Mouse (Mus musculus): ENCODE data around the gene Vim.
"Not testable (repeated sequence)": the region's sequence is repeated elsewhere in the genome, so short reads cannot be mapped to it uniquely, and the experiment has no call there.

Vim gene

DNA sequence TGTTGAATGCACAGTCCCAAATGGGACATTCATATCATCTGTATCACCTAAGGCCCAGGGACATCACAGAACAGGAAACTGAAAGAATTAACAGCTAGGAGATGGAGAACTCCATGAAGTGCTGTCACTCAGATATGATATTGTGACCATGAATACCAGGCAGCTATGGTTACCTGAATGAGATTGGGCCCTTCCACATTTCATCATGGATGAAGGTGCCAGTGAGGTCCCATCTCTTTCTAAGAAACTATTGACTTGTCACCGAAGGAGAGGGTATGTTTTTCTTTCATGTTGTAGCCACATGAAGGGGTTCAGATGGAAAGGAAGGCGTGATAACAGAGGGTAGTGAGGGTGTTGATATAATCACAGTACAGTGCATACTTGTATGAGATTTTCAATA, 13.3 kb upstream of the Vim start:
- no peak for DNase-seq (ENCODE audit: low spot score in 2 of 2)

- DNase-seq (ENCODE audit: low spot score in 2 of 2): no peak
These were observed 3.6 kb upstream of the Vim start for GRCm38 (mm10) chr2:13570122-13570521.

- no peak for DNase-seq (ENCODE audit: low spot score in 2 of 2)
These were observed 1.6 kb upstream of the Vim start for GRCm38 (mm10) chr2:13572101-13572553.

GRCm38 (mm10) chr2:13572647-13573407, 900 bp upstream of the Vim start:
- DNase-seq (ENCODE audit: low spot score in 2 of 2): peak; percentile 19 to 38

GRCm38 (mm10) chr2:13574066-13574800, 506 bp downstream of the Vim start:
- peak; percentile 76 to 81 for DNase-seq (ENCODE audit: low spot score in 2 of 2)

- peak; percentile 83 for DNase-seq (ENCODE audit: low spot score in 2 of 2)
These were observed 1.0 kb downstream of the Vim start for GRCm38 (mm10) chr2:13574801-13575150.

DNA sequence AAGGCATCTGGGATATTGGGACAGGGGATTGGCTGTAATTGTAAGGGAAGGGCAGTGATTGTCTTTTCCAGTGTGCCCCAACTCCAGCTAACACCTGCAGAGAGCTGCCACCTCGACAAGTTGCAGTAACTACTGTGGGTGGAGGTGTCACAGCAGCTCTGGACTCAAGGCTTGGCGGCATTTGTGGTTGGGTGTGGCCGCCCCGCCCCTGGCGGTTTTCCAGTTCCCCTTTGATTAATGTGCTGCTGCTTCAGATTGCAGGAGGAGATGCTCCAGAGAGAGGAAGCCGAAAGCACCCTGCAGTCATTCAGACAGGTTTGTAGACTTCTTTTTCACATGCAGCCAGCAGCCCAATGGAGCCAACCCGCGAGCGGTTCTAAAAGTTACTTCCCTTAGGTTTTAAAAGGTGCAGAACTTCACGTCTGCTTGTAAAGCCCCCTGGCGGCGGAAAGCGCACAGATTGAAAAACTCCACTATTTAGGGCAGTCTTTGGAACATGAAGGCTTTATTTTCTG, 1.6 kb downstream of the Vim start:
- peak; percentile 86 to 89 for DNase-seq (ENCODE audit: low spot score in 2 of 2)

- no peak for DNase-seq (ENCODE audit: low spot score in 2 of 2)
These were observed 2.2 kb downstream of the Vim start for GRCm38 (mm10) chr2:13575926-13576325.

GRCm38 (mm10) chr2:13577399-13577798, 3.7 kb downstream of the Vim start:
- DNase-seq (ENCODE audit: low spot score in 2 of 2): no peak

GRCm38 (mm10) chr2:13578473-13579152, 4.9 kb downstream of the Vim start:
- no peak for DNase-seq (ENCODE audit: low spot score in 2 of 2)

DNA sequence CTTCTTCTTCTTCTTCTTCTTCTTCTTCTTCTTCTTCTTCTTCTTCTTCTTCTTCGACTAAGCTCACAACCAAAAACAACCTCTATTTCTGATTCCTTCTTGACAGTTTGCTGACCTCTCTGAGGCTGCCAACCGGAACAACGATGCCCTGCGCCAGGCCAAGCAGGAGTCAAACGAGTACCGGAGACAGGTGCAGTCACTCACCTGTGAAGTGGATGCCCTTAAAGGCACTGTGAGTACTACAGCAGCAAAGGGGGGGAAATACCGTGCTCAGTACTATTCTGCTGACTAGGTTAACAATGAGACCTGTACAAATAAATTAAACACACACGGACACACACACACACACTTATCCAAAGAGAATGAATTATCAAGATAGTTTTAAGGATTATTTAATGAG, 5.6 kb downstream of the Vim start:
- DNase-seq (ENCODE audit: low spot score in 2 of 2): no peak

DNA sequence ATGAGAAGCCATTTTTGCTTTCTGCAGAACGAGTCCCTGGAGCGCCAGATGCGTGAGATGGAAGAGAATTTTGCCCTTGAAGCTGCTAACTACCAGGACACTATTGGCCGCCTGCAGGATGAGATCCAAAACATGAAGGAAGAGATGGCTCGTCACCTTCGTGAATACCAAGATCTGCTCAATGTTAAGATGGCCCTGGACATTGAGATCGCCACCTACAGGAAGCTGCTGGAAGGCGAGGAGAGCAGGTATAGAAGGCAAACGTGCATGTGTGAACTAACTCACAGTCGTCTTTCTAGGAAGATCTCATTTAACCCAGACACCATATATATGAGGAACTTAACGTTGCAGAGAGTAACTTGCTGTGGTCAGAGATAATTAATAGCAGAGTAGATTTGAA, 6.3 kb downstream of the Vim start:
- DNase-seq (ENCODE audit: low spot score in 2 of 2): peak in 1 of 2 experiments; percentile 27

DNA sequence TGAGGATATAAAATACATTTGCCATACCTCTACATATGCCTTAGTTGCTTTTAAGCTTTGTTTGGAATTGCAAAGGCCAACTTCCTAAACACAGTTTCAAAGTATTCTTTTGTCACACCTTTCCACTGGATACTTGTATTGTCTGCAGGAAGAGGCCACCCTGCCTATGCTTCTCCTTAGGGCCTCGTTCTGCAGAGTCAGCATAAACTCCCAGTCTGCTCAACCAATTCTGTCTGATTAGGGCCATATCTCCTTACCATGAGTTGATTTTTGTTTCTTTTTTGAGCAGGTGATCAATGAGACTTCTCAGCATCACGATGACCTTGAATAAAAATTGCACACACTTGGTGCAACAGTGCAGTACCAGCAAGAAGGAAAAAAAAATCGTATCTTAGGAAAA, 8.5 kb downstream of the Vim start:
- no peak for DNase-seq (ENCODE audit: low spot score in 2 of 2)

- DNase-seq (ENCODE audit: low spot score in 2 of 2): not testable (repeated sequence)
These were observed 10.0 kb downstream of the Vim start for GRCm38 (mm10) chr2:13583746-13584145.

DNA sequence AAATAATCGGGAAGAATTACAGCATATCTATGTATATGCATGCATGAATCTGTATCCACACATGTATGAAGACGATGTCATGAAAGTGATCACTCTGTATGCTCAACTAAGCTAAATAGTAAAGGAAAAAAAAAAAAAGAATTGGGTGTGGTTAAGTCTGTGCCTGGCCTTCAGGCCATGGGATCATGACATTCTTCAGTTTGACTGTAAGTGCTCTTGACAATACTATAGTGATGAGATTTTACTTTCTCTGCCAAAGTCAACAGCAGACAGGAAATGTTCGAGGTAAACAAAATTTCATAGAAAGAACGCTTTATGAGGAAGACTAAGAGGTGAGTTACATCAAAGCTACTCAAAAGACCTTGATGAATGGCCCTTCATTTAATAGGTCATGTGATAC, 19.6 kb downstream of the Vim start:
- no peak for DNase-seq (ENCODE audit: low spot score in 2 of 2)

- DNase-seq (ENCODE audit: low spot score in 2 of 2): no peak
These were observed 23.4 kb downstream of the Vim start for GRCm38 (mm10) chr2:13596965-13597656.

DNA sequence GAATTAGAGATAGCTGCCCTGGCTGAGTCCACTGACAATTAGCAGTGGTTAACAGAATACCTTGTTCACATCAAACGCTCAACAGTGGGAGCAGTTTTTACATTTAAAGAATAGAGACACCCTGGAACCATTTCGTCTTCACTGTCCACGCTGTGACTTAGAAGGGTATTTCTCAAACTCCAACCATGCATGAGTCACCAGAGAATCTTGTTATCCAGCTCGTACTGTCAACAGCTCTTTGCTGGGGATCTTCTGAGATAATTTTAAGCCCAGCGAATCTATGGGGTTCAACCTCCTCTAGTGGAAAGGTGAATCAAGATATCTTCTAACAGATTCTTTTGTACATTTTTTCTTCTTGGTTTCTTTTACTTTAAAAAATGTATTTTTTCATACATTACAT, 24.4 kb downstream of the Vim start:
- no peak for DNase-seq (ENCODE audit: low spot score in 2 of 2)

- DNase-seq (ENCODE audit: low spot score in 2 of 2): no peak
These were observed 29.4 kb downstream of the Vim start for GRCm38 (mm10) chr2:13603093-13603492.

GRCm38 (mm10) chr2:13603636-13604035, 29.9 kb downstream of the Vim start:
- not testable (repeated sequence) for DNase-seq (ENCODE audit: low spot score in 2 of 2)

DNA sequence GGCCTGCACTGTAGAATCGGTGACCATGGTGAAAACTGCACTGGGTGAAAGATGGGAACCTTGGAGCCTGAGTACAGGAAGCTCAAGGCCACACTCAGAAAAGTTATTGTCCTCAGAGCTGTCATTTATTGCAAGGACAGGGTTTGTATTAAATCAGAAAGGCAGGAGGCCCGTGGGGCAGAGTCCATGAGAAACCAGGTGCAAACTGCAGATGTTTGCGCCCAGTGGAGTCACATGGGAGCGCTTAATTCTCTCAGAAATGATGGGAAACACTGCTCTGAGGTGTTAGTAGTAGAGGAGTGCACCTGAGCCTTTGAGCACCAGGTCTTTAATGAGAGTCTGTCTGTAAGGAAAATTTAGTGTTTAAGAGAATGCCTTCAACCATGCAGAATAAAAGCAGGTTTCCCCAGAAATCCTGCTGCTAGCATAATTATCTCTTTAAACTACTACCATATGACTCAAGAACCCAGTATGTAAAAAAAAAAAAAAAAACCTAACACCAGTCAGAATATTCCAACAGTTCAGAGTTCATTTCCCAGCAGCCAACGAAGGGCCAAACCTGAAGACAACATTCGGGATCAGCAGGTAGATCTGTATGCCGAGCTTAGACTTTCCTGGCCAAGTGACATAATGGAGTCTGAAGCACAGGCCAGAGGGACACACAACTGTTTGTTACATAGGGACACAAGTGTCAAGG, 56.6 kb downstream of the Vim start:
- no peak for DNase-seq (ENCODE audit: low spot score in 2 of 2)
